Mouse (Mus musculus) midbrain, embryonic 10.5 days (tissue): ENCODE data around the gene Slc6a13. TPM values are rescaled to one million over a fixed set of nuclear protein-coding genes. Genes with fewer than 3 reads are reported as not detected.

ENCODE experiments used
- DNase-seq: peaks from one replicate; pipeline ENCODE4 v3.0.0-alpha.2; 2017; ENCODE audit warnings: low spot score
- H3K27ac ChIP-seq: fragments of 300-500 bp; sonication (generic); replicated peaks from 2 replicates; pipeline ENCODE4 v1.5.1; 2016; ENCODE audit warnings: mild to moderate bottlenecking
- H3K27me3 ChIP-seq: fragments of 300-500 bp; sonication (generic); 2 replicates; pipeline ENCODE4 v1.6.1; 2016; ENCODE audit warnings: low read depth, mild to moderate bottlenecking; ENCODE audit not compliant: poor library complexity, severe bottlenecking
- H3K36me3 ChIP-seq: fragments of 300-500 bp; sonication (generic); 2 replicates; pipeline ENCODE4 v1.6.1; 2016; ENCODE audit warnings: mild to moderate bottlenecking, moderate library complexity
- H3K4me1 ChIP-seq: fragments of 300-500 bp; sonication (generic); 2 replicates; pipeline ENCODE4 v1.6.1; 2016
- H3K4me3 ChIP-seq: fragments of 300-500 bp; sonication (generic); 2 replicates; pipeline ENCODE4 v1.5.1; 2016; ENCODE audit warnings: mild to moderate bottlenecking, moderate library complexity
- H3K9me3 ChIP-seq: fragments of 300-500 bp; sonication (generic); replicated peaks from 2 replicates; pipeline ENCODE4 v1.6.1; 2016; ENCODE audit warnings: mild to moderate bottlenecking
- WGBS: fragments of 180-500 bp; shearing (Covaris S2); methylation state at CpG from one replicate; pipeline ENCODE4 v1.1.7; 2016; 5-methylcytosine and 5-hydroxymethylcytosine counted together
- polyA plus RNA-seq: library from polyadenylated mRNA; unstranded; fragments of >200 nt; fragmentation: Nextera tagmentation; extraction: Ambion mirVana; gene quantifications from 2 replicates; pipeline ENCODE4 v1.2.1, GENCODE M21; 2016

Gene Slc6a13
- polyA plus RNA-seq, 1 experiment from 2014 or later: 1.4 TPM

DNA sequence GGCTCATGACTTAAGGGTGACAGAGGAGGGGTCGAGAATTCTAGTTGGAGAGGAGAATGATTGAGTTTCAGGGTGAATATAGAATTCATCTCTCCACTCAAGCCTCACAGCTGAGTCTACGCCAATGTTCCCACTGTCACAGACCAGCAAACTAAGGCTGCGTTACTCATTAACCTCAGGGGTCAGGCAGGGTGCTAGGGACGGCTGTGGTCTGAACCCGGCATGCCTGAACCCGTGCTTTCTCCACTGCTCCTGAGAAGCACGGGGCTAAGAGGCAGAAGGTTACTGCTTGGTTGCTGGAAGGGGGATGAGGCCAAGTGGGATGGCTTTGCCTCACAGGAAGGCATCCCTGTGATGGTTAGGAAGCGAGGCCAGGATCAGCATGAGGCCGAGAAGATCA lies 477 bp downstream of the Slc6a13 start:
- H3K36me3 ChIP-seq: no peaks in the 10 kb centered on the region
- DNase-seq: no peak
- H3K4me3 ChIP-seq: peak overlapping the region; percentile 27; the same call in 1 of the 2 replicates
- H3K9me3 ChIP-seq: no peaks in the 10 kb centered on the region
- WGBS: 63% methylated on average over 9 of the region's 9 CpGs
- H3K27ac ChIP-seq: peak overlapping the region; percentile 57; the same call in 1 of the 2 replicates
- peaks cover 26% of the 10 kb centered on the region for H3K4me1 ChIP-seq
- H3K27me3 ChIP-seq: peaks cover 19% of the 10 kb centered on the region

DNA sequence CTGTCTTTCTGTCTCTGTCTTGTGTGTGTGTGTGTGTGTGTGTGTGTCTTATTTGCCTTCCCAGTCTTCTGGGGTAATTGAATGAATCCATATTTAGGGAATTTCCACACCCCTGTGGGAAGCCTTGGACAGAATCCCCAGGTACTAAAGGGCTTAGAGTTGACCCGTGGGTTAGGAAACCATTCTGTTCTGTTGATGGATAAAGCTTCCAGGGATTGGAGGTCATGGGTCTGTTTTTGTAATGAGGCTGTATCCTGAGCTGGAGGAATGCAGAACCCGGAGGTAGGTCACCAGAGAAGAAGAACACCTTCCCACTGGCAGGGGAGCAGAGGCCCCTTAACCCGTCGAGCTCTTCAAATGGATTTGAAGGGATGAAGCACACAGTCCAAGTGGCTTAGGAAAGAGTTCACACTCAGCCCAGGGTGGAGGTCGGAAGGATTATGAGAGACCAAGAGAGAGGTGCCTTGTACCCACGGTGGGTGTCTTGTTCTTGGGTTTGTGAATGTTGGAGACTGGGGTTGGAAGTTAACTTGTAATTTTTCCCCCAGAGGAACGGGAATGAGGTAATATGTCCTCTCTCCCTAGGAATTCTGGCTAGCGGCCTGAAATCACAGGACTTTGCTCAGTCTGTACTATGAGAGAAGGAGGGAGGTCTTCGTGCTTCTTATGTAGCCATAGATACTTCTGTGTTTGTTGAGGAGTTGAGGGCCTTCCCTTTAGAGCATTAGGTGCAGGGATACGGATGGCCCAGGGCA lies 3.6 kb downstream of the Slc6a13 start:
- H3K4me1 ChIP-seq: peaks cover 26% of the 10 kb centered on the region
- 68% methylated on average over 10 of the region's 10 CpGs for WGBS
- H3K27me3 ChIP-seq: peaks cover 19% of the 10 kb centered on the region
- no peak overlapping the region for H3K4me3 ChIP-seq
- no peaks in the 10 kb centered on the region for H3K9me3 ChIP-seq
- DNase-seq: no peak
- no peak overlapping the region for H3K27ac ChIP-seq
- H3K36me3 ChIP-seq: no peaks in the 10 kb centered on the region

DNA sequence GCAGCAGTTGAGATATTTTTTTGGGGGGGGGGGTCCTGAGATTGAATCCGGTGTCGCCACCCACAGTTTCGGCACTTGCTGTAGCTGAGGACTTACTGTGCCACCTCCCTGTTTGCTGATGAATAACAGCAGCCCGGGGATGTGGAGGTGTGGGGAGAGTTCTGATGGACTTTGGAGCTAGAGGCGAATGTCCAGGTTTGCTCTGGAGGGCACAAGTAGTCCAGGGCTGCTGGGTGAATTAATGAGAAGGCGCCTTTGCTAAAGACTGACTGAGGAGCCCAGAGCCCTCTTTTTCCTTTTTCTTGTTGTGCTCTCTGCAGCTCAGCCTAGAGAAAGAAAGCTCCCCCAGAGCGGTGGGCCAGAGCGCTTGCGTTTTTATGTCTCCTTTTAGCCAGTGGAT lies 4.6 kb downstream of the Slc6a13 start:
- Histone ChIP-seq H3K4me1 (peaks cover 20% of the 10 kb centered on the region), H3K27ac (no peak overlapping the region)

DNA sequence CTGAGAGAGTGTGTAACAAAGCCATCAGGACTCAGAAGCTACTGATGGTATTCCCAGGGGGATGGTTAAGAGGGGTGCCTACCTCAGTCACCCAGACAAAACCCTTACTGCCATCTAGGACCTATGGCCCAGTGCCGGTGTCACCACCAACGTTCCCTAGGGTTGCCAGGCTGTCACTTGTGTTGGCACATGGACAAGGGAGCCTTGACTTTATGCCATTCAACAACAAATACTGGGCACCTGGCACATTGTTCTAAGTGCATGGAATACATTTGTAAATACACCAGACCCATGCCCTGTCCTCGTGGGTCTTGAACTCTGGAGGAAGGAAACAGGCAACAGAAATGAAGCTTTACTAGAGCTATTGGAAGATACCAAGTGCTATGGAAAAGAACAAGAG lies 5.5 kb downstream of the Slc6a13 start:
- DNase-seq: no peak
- WGBS: 88% methylated on average over 3 of the region's 3 CpGs
- peaks cover 11% of the 10 kb centered on the region for H3K4me1 ChIP-seq
- no peaks in the 10 kb centered on the region for H3K9me3 ChIP-seq
- H3K27ac ChIP-seq: no peak overlapping the region
- no peaks in the 10 kb centered on the region for H3K36me3 ChIP-seq
- no peak overlapping the region for H3K4me3 ChIP-seq
- H3K27me3 ChIP-seq: peaks cover 16% of the 10 kb centered on the region

More for the DNA sequence above, 4.6 kb downstream of the Slc6a13 start:
- H3K4me3 ChIP-seq: no peak overlapping the region
- H3K27me3 ChIP-seq: peaks cover 19% of the 10 kb centered on the region
- H3K36me3 ChIP-seq: no peaks in the 10 kb centered on the region
- no peaks in the 10 kb centered on the region for H3K9me3 ChIP-seq
- 87% methylated on average over 9 of the region's 9 CpGs for WGBS
- no peak for DNase-seq

DNA sequence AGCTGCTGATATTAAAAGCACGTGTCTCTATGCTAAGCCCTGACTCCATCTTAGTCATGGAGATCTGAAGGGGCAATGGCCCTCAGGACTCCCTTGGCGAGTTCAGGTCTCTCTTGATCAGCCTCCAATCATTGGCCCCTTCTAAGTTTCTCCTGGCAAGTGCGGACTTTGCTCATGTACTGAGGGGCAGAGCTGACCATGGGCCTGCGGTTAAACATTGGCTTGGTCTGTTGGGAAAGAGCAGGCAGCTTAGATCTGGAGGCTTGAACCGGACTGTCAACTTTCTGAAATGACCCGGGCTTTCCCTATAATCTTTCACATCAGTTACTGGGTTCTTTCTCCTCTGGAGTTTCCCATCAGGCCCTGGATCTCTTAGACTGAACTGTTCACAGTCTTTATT lies 11.0 kb downstream of the Slc6a13 start:
- 93% methylated on average over 6 of the region's 6 CpGs for WGBS
- no peak for DNase-seq
- Histone ChIP-seq H3K4me3 (no peak overlapping the region), H3K4me1 (no peaks in the 10 kb centered on the region), H3K36me3 (no peaks in the 10 kb centered on the region), H3K27me3 (no peaks in the 10 kb centered on the region), H3K27ac (no peak overlapping the region), H3K9me3 (no peaks in the 10 kb centered on the region)

DNA sequence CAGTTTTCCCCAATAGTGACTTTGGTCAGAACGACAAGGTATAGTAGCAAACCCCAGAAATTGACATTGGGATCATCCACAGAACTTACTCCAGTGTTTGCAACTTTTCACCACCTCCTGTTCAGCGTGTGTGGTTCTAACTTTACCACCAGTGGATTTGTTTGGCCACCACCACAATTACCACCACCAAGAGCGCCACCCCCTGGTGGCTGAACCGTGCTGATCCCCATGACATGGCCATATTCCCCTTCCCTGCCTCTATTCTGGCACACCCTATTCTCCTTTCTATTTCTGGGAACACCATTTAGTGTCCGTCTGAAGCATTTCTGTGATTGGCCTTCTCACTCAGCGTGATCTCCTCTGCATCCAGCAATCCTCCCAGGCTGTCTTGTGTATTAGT lies 19.1 kb downstream of the Slc6a13 start:
- H3K36me3 ChIP-seq: no peaks in the 10 kb centered on the region
- WGBS: 71% methylated on average over 6 of the region's 6 CpGs

DNA sequence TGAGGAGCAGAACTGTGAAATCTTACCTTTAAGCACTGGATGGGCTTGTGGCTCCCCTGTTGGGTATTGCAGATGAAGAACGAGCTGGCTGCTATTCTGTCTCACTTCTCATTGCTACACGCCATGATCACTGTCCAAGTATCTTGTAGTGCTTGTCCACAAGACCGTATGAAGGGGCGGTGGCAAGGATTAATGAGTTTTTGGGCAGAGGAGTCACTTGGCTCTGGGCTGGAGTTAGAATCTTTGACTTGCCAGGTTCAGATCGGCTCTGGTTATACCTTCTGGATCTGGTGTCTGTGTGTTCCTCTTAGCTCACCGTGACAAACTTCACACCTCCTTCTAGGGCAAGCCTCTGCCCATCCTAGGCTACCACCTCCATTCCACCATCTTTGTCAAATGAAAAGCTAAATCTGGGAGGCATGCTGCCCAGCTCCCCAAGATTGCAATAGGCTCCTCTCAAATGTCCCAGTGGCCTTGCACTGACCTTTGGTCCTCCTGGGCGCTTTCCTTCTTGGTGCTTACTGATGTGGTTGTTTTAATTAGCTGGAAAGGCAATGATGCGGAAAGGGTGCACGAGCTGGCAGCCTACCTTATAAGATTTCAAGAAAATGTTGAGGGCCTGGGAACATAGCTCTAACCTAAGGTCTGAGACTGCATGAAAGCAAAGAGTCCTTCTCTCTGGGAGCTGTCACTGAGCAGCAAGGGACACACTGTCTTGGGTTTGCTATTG lies 22.5 kb downstream of the Slc6a13 start:
- Histone ChIP-seq H3K27ac (no peak overlapping the region), H3K4me1 (peaks cover 13% of the 10 kb centered on the region; the same call in 1 of the 2 replicates), H3K36me3 (no peaks in the 10 kb centered on the region), H3K4me3 (no peak overlapping the region), H3K9me3 (no peaks in the 10 kb centered on the region), H3K27me3 (no peaks in the 10 kb centered on the region)
- no peak for DNase-seq
- 84% methylated on average over 9 of the region's 9 CpGs for WGBS

More for the DNA sequence above, 19.1 kb downstream of the Slc6a13 start:
- H3K27ac ChIP-seq: no peak overlapping the region
- no peaks in the 10 kb centered on the region for H3K27me3 ChIP-seq
- no peak overlapping the region for H3K4me3 ChIP-seq
- no peak for DNase-seq
- no peaks in the 10 kb centered on the region for H3K4me1 ChIP-seq
- no peaks in the 10 kb centered on the region for H3K9me3 ChIP-seq

DNA sequence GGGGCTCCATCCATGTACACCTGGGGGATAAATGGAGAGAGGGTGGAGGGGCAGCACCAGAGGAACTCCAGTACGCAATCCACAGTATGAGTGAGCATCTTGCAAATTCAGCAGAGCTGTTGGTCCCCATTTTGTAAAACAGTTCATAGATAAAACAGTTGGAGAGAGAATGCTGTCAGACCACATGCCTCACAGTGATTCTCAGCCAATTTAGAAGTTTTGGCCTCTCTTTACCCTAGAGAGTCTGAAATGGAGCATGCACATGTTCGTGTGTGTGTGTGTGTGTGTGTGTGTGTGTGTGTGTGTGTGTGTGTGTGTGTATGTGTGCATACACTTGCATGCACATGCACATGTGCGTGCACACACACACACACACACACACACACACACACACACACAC lies 25.3 kb downstream of the Slc6a13 start:
- H3K4me1 ChIP-seq: peaks cover 34% of the 10 kb centered on the region
- DNase-seq: no peak
- H3K27me3 ChIP-seq: peaks cover 7% of the 10 kb centered on the region; the same call in 1 of the 2 replicates
- H3K9me3 ChIP-seq: no peaks in the 10 kb centered on the region
- H3K4me3 ChIP-seq: no peak overlapping the region
- no peaks in the 10 kb centered on the region for H3K36me3 ChIP-seq
- WGBS: 91% methylated on average over 3 of the region's 3 CpGs
- no peak overlapping the region for H3K27ac ChIP-seq

DNA sequence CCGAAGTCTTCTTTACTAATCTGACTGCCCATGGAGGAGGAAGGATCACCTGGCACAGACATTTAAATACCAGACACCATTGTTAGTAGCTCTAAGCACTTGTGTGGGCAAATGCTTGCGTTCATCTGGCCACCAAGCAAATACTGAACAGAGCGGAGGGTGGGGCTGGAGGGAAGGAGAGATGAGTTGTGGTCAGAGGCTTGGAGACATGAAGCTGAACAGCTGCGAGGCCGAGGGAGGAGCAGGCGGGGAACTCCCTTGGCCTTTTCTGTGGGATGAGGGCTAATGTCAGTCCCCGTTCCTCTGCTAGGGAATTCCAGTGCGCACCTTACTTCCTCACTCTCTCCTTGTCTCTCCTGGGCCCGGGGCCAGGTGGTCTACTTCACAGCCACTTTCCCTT lies 25.7 kb downstream of the Slc6a13 start:
- H3K9me3 ChIP-seq: no peaks in the 10 kb centered on the region
- H3K27me3 ChIP-seq: peaks cover 8% of the 10 kb centered on the region; the same call in 1 of the 2 replicates
- 85% methylated on average over 9 of the region's 9 CpGs for WGBS
- peaks cover 36% of the 10 kb centered on the region for H3K4me1 ChIP-seq
- H3K36me3 ChIP-seq: no peaks in the 10 kb centered on the region
- no peak overlapping the region for H3K27ac ChIP-seq
- no peak overlapping the region for H3K4me3 ChIP-seq
- DNase-seq: no peak

DNA sequence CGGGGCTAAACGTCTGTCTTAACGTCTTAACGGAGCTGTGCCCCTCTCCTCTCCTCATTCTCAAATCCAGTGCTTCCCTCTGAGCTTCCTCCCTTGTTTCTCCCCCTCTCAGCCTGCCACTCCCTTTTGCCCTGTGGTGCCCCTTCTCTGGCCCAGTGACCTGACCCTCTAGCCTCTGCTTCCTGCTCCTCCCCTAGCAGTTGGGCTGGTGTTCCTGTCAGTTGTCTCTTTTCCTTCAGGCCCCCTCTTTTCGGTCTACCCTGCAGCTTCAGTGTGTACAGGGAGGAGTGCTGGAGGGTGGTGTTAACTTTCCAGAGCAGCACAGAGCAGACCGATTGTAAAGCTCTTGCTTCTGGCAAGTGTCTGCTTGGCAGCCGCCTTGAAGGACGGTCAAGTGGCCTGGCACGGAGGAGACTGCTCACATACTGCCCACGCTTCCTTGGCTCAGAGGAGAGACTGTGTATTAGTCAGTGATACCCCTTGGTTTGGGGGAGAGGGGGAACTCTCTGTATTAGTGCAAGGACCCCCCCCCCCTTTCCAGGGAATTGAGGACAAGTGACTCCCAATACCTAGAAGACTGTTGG lies 26.6 kb downstream of the Slc6a13 start:
- 62% methylated on average over 10 of the region's 10 CpGs for WGBS
- Histone ChIP-seq H3K27ac (peak overlapping the region; percentile 49; the same call in 1 of the 2 replicates), H3K27me3 (peaks cover 16% of the 10 kb centered on the region; the same call in 1 of the 2 replicates), H3K4me1 (peaks cover 36% of the 10 kb centered on the region), H3K9me3 (no peaks in the 10 kb centered on the region), H3K4me3 (no peak overlapping the region), H3K36me3 (no peaks in the 10 kb centered on the region)
- DNase-seq: no peak

DNA sequence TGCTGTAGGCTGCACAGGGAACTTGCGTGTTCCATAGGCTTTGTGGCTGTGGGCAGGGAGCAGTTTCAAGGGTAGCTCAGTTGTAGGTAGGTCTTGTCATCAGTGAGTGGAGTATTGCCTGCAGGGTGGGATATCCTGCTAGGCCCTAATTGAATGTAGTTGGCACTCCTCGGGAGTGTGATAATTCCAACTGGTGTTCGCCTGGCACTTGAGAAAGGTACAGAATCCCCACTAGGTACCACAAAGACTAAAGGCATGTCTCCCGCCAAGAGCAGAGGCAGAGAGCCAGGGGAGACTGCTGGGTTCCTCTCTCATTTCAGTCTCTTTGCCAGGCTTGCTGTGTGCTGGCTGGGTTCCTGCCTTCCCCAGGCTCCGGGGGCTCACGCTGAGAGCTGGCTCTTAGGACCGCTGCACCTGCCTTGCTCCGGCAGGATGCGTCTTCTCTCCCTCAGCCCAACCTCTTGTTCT lies 28.4 kb downstream of the Slc6a13 start:
- Histone ChIP-seq H3K4me3 (no peak overlapping the region), H3K27me3 (peaks cover 16% of the 10 kb centered on the region; the same call in 1 of the 2 replicates), H3K27ac (no peak overlapping the region), H3K36me3 (no peaks in the 10 kb centered on the region), H3K4me1 (peaks cover 36% of the 10 kb centered on the region), H3K9me3 (no peaks in the 10 kb centered on the region)
- no peak for DNase-seq
- 60% methylated on average over 9 of the region's 9 CpGs for WGBS

DNA sequence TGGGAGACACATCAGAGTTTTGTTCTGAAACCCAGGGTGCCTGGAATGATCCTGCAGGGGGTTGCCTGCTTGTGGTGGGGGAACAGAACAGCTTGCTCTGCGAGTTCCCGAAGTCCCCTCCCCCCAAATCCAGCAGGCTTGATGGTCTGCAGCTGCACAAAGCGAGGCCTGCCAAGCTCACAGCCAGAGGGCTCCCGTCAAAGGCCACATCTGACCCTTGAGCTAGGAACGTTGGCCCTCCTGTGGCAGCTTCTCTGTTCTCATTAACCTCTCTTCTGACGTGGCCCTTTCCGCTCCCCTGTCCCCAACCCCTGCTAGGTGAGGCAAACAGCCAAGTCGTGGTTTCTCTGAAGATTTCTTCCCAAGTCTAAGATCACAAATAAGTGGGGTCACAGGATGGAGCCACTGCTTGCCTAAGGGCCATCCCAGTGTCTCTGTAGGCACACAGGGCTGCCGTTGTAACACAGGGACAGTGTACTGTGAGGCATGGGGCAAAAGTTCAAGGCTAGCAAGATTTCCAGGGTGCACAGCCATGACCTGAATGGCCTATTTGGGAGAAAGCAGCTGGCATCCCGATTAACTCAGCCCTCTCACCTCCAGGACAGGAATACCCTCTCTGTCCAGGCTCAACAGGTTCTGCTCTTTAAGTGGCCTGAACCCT lies 30.0 kb downstream of the Slc6a13 start:
- peak; percentile 64 for DNase-seq
- H3K27ac ChIP-seq: peak overlapping the region; percentile 74
- 11% methylated on average over 10 of the region's 10 CpGs for WGBS

More for the DNA sequence above, 30.0 kb downstream of the Slc6a13 start:
- H3K4me1 ChIP-seq: peaks cover 36% of the 10 kb centered on the region
- H3K36me3 ChIP-seq: no peaks in the 10 kb centered on the region
- H3K9me3 ChIP-seq: no peaks in the 10 kb centered on the region
- H3K27me3 ChIP-seq: peaks cover 16% of the 10 kb centered on the region; the same call in 1 of the 2 replicates
- H3K4me3 ChIP-seq: no peak overlapping the region
